Mouse (Mus musculus) bone marrow macrophage, adult 2 months (primary cell): ENCODE measurements around the gene Mixl1. TPM values are rescaled to one million over a fixed set of nuclear protein-coding genes. Genes with fewer than 3 reads are reported as not detected.

Experiments used
- H3K27ac ChIP-seq: 2 replicates; pipeline ENCODE4 v1.5.1; 2012; ENCODE audit warnings: low read depth, low read length; ENCODE audit not compliant: insufficient read depth
- H3K4me1 ChIP-seq: 2 replicates; pipeline ENCODE4 v1.6.1; 2012; ENCODE audit warnings: low read length; ENCODE audit not compliant: control insufficient read depth, insufficient read depth
- H3K4me3 ChIP-seq: 2 replicates; pipeline ENCODE4 v1.5.1; 2012; ENCODE audit warnings: mild to moderate bottlenecking, low read length, moderate library complexity; ENCODE audit not compliant: insufficient read depth
- CTCF ChIP-seq: IDR thresholded peaks from 2 replicates; pipeline ENCODE4 v1.5.1; 2012; ENCODE audit warnings: low read depth, mild to moderate bottlenecking, low read length, moderate library complexity
- POLR2A ChIP-seq: IDR thresholded peaks from 2 replicates; pipeline ENCODE4 v1.6.1; 2012; ENCODE audit warnings: mild to moderate bottlenecking, low read depth, low read length, borderline replicate concordance
- polyA plus RNA-seq: library from polyadenylated mRNA; stranded (reverse); fragments of >200 nt; gene quantifications from 2 replicates; pipeline ENCODE4 v1.2.4, GENCODE M21; 2012; ENCODE audit not compliant: missing spikeins, insufficient read depth, insufficient read length

Mixl1 gene
- polyA plus RNA-seq = not detected in 2 replicates

- H3K4me1 ChIP-seq = peaks cover 11% of the 10 kb centered on the region
- TF ChIP-seq POLR2A = no peak
- TF ChIP-seq CTCF = no peak
- no peak within 1 kb of the TSS for H3K27ac ChIP-seq
- peak within 1 kb of the TSS; percentile 38 for H3K4me3 ChIP-seq
These were observed at the start of gene Mixl1 for GRCm38 (mm10) chr1:180696626-180697352. Gene Mixl1, minus strand, starts transcription at chr1:180697034.

GRCm38 (mm10) chr1:180729231-180729630, 32.4 kb upstream of the Mixl1 start:
- no peak for TF ChIP-seq POLR2A
- TF ChIP-seq CTCF = no peak
- H3K4me3 ChIP-seq = no peak overlapping the region
- peaks cover 19% of the 10 kb centered on the region for H3K4me1 ChIP-seq
- no peak overlapping the region for H3K27ac ChIP-seq

GRCm38 (mm10) chr1:180726183-180726582, 29.3 kb upstream of the Mixl1 start:
- Histone ChIP-seq H3K27ac (peak overlapping the region; percentile 52), H3K4me1 (peaks cover 19% of the 10 kb centered on the region), H3K4me3 (peak overlapping the region; percentile 77)
- TF ChIP-seq POLR2A (no peak), CTCF (no peak)

- Histone ChIP-seq H3K4me3 (peak within 1 kb of the TSS; percentile 77), H3K27ac (peak within 1 kb of the TSS; percentile 52), H3K4me1 (peaks cover 19% of the 10 kb centered on the region)
- no peak for TF ChIP-seq POLR2A
- TF ChIP-seq CTCF = no peak
These were observed 28.9 kb upstream of the Mixl1 start, which contains the start of gene Acbd3 for GRCm38 (mm10) chr1:180725704-180726179. Gene Acbd3, plus strand, starts transcription at chr1:180726043.

GRCm38 (mm10) chr1:180723701-180724238, 26.9 kb upstream of the Mixl1 start:
- Histone ChIP-seq H3K27ac (peak overlapping the region; percentile 32), H3K4me1 (peaks cover 11% of the 10 kb centered on the region), H3K4me3 (no peak overlapping the region)
- TF ChIP-seq POLR2A = no peak
- TF ChIP-seq CTCF = no peak

GRCm38 (mm10) chr1:180722608-180723007, 25.8 kb upstream of the Mixl1 start:
- no peak overlapping the region for H3K27ac ChIP-seq
- H3K4me1 ChIP-seq = peaks cover 8% of the 10 kb centered on the region
- TF ChIP-seq POLR2A = no peak
- no peak overlapping the region for H3K4me3 ChIP-seq

GRCm38 (mm10) chr1:180719951-180720689, 23.3 kb upstream of the Mixl1 start:
- Histone ChIP-seq H3K27ac (no peak overlapping the region), H3K4me3 (no peak overlapping the region), H3K4me1 (peaks cover 7% of the 10 kb centered on the region)
- no peak for TF ChIP-seq POLR2A
- peak; percentile 83 for TF ChIP-seq CTCF

GRCm38 (mm10) chr1:180719483-180719882, 22.6 kb upstream of the Mixl1 start:
- Histone ChIP-seq H3K27ac (no peak overlapping the region), H3K4me3 (no peak overlapping the region), H3K4me1 (peaks cover 4% of the 10 kb centered on the region)
- TF ChIP-seq POLR2A = no peak
- TF ChIP-seq CTCF = no peak

- Histone ChIP-seq H3K27ac (no peak overlapping the region), H3K4me3 (no peak overlapping the region), H3K4me1 (peaks cover 2% of the 10 kb centered on the region)
- TF ChIP-seq CTCF (no peak), POLR2A (no peak)
These were observed 21.9 kb upstream of the Mixl1 start for GRCm38 (mm10) chr1:180718756-180719155.
